Mouse (Mus musculus) bone marrow, adult 2 months (tissue): ENCODE data around the gene Atg16l1.

Experiments
- CTCF ChIP-seq: fragments of 200-500 bp; IDR thresholded peaks from 2 replicates; pipeline ENCODE4 v1.5.1; 2011; ENCODE audit warnings: low read length, control low read depth; ENCODE audit not compliant: control insufficient read depth, insufficient read depth
- POLR2A ChIP-seq: fragments of 200-500 bp; IDR thresholded peaks from 2 replicates; pipeline ENCODE4 v1.6.1; 2011; ENCODE audit warnings: low read depth, mild to moderate bottlenecking, control low read depth, low read length, borderline replicate concordance; ENCODE audit not compliant: control insufficient read depth

GRCm38 (mm10) chr1:87813155-87813554 lies 57.5 kb downstream of the Atg16l1 start:
- TF ChIP-seq POLR2A = no peak
- TF ChIP-seq CTCF = no peak
